Mouse (Mus musculus): ENCODE measurements around the gene Mlxipl. TPM values are rescaled to one million over a fixed set of nuclear protein-coding genes. Genes with fewer than 3 reads are reported as not detected.

The Mlxipl gene
- total RNA-seq (2023): under 1 TPM in 1 of 2 experiments, not detected in 1; 0.35 TPM

GRCm38 (mm10) chr5:135089653-135090052 is at the start of gene Mlxipl:
Gene Mlxipl (plus strand): TSS chr5:135089890.

GRCm38 (mm10) chr5:135063629-135064381 is 25.9 kb upstream of the Mlxipl start, which contains the start of gene Dnajc30:
Gene Dnajc30 (plus strand): TSS chr5:135064202.

GRCm38 (mm10) chr5:135064909-135065446 is 24.7 kb upstream of the Mlxipl start, which contains the start of gene Bud23:
Gene Bud23 (minus strand): TSS chr5:135064959.

GRCm38 (mm10) chr5:135077564-135078481 is 11.9 kb upstream of the Mlxipl start, which contains the start of gene Vps37d:
Gene Vps37d (minus strand): TSS chr5:135078266.

GRCm38 (mm10) chr5:135149053-135149819 is 59.5 kb downstream of the Mlxipl start, which contains the start of gene Tbl2:
Gene Tbl2 (plus strand): TSS chr5:135149657.

GRCm38 (mm10) chr5:135168063-135169062 is 78.7 kb downstream of the Mlxipl start, which contains the start of gene Bcl7b:
Gene Bcl7b (plus strand): TSS chr5:135168283.

GRCm38 (mm10) chr5:135186621-135187348 is 97.1 kb downstream of the Mlxipl start, which contains the start of gene Baz1b:
Gene Baz1b (plus strand): TSS chr5:135187264.

Other genes starting within 250 kb of the Mlxipl start
- gene Tmem270, start 183.2 kb upstream of the Mlxipl start, total RNA-seq (2023): not detected
- gene Cldn13, start 174.4 kb upstream of the Mlxipl start, total RNA-seq (2023): not detected
- 10 to 100 TPM; 11.7 to 15.9 TPM for gene Mettl27, start 157.5 kb upstream of the Mlxipl start, total RNA-seq (2023)
- not detected for gene Cldn4, start 143.0 kb upstream of the Mlxipl start, total RNA-seq (2023)
- gene Cldn3, start 103.7 kb upstream of the Mlxipl start, total RNA-seq (2023): not detected
- gene Abhd11, start 80.7 kb upstream of the Mlxipl start, total RNA-seq (2023): 10 to 100 TPM; 43.8 to 44.2 TPM
- gene Stx1a, start 66.4 kb upstream of the Mlxipl start, total RNA-seq (2023): 10 to 100 TPM; 51.3 to 55.9 TPM
- gene Dnajc30, start 25.7 kb upstream of the Mlxipl start, total RNA-seq (2023): 10 to 100 TPM; 17.7 to 19.5 TPM
- 10 to 100 TPM; 67.9 to 86.3 TPM for gene Bud23, start 24.9 kb upstream of the Mlxipl start, total RNA-seq (2023)
- not detected for gene Vps37d, start 11.6 kb upstream of the Mlxipl start, total RNA-seq (2023)
- 10 to 100 TPM; 16.9 to 20.9 TPM for gene Tbl2, start 59.8 kb downstream of the Mlxipl start, total RNA-seq (2023)
- gene Bcl7b, start 78.4 kb downstream of the Mlxipl start, total RNA-seq (2023): 10 to 100 TPM; 60.6 to 66.6 TPM
- 100 to 1,000 TPM; 110 to 113 TPM for gene Baz1b, start 97.4 kb downstream of the Mlxipl start, total RNA-seq (2023)
- under 1 TPM in 1 of 2 experiments, not detected in 1; 0.23 TPM for gene Fzd9, start 161.3 kb downstream of the Mlxipl start, total RNA-seq (2023)